Mouse (Mus musculus): ENCODE measurements around the gene Qrich1. TPM values are rescaled to one million over a fixed set of nuclear protein-coding genes. Genes with fewer than 3 reads are reported as not detected.

Qrich1 gene
- polyA plus RNA-seq, 1 experiment from 2014 or later, result 134 TPM

DNA sequence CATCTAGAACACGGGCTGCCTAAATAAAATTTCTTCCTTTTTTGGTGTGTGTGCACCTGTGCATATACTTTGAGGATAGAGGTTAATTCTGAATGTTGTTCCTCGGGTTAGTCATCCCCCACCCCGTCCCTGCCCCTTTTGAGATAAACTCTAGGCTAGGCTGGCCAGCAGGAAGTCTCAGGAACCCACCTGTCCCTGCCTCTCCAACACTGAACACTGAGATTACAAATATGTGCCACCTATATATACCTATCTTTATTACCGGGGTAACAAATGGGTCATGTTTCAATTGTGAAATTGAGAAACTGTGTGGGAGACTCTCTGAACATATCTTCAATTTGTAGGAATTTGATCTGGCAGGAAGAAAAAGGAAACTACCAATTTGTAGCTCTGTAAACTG, 92.3 kb downstream of the Qrich1 start:
- whole genome bisulfite sequencing, result 93% methylated on average over 4 of the region's 4 CpGs
- Histone ChIP-seq H3K4me1 (replicated peaks) (no peaks in the 10 kb centered on the region), H3K9ac (no peak overlapping the region), H3K27me3 (no peaks in the 10 kb centered on the region), H3K4me3 (no peak overlapping the region), H3K27ac (replicated peaks) (no peak overlapping the region), H3K4me2 (no peak overlapping the region), H3K36me3 (peaks cover 99% of the 10 kb centered on the region), H3K9me3 (no peaks in the 10 kb centered on the region)
- no peak for ATAC-seq (ENCODE audit: low read depth)

MicroRNAs within 50 kb of the gene (microRNA counts, 519-probe panel; counts per million panel counts)
- microRNA mmu-miR-191, result 3,590 counts per million, percentile 51 among the panel's probes with 10 or more counts
- microRNA mmu-miR-425, result 3,088 counts per million, percentile 36 among the panel's probes with 10 or more counts

Small RNA genes within 50 kb of the gene (microRNA-seq; reads per million reads assigned to microRNA genes)
- gene Gm24083 (not detected), gene Mir191 (not detected), gene Mir425 (863 reads per million, percentile 80 among the genes with 10 or more reads in this experiment)

Other genes starting within 250 kb of the Qrich1 start
- gene Nicn1, start 226.4 kb upstream of the Qrich1 start, polyA plus RNA-seq (2015; fragmentation: Nextera tagmentation; extraction: Ambion mirVana), result 124 and 130 TPM in 2 replicates
- 29.1 and 30.6 TPM in 2 replicates for gene Amt, start 220.0 kb upstream of the Qrich1 start, polyA plus RNA-seq (2015; fragmentation: Nextera tagmentation; extraction: Ambion mirVana)
- gene Rhoa, start 210.7 kb upstream of the Qrich1 start, polyA plus RNA-seq (2015; fragmentation: Nextera tagmentation; extraction: Ambion mirVana), result 309 and 338 TPM in 2 replicates
- gene Tcta, start 210.6 kb upstream of the Qrich1 start, polyA plus RNA-seq (2015; fragmentation: Nextera tagmentation; extraction: Ambion mirVana), result 51.9 and 62.2 TPM in 2 replicates
- 548 and 562 TPM in 2 replicates for gene Gpx1, start 177.9 kb upstream of the Qrich1 start, polyA plus RNA-seq (2015; fragmentation: Nextera tagmentation; extraction: Ambion mirVana)
- gene Usp4, start 169.0 kb upstream of the Qrich1 start, polyA plus RNA-seq (2015; fragmentation: Nextera tagmentation; extraction: Ambion mirVana), result 121 and 129 TPM in 2 replicates
- gene 1700102P08Rik, start 124.0 kb upstream of the Qrich1 start, polyA plus RNA-seq (2015; fragmentation: Nextera tagmentation; extraction: Ambion mirVana), result 2.2 TPM in 2 replicates
- 0.74 and 1.4 TPM in 2 replicates for gene Ccdc36, start 88.3 kb upstream of the Qrich1 start, polyA plus RNA-seq (2015; fragmentation: Nextera tagmentation; extraction: Ambion mirVana)
- gene BC048562, start 80.3 kb upstream of the Qrich1 start, polyA plus RNA-seq (2015; fragmentation: Nextera tagmentation; extraction: Ambion mirVana), result not detected in 2 replicates
- gene Ccdc71, start 56.3 kb upstream of the Qrich1 start, polyA plus RNA-seq (2015; fragmentation: Nextera tagmentation; extraction: Ambion mirVana), result 55.3 and 57.0 TPM in 2 replicates
- 68.4 and 86.4 TPM in 2 replicates for gene Klhdc8b, start 55.2 kb upstream of the Qrich1 start, polyA plus RNA-seq (2015; fragmentation: Nextera tagmentation; extraction: Ambion mirVana)
- gene Lamb2, start 37.1 kb upstream of the Qrich1 start, polyA plus RNA-seq (2015; fragmentation: Nextera tagmentation; extraction: Ambion mirVana), result 20.9 and 21.6 TPM in 2 replicates
- gene Usp19, start 26.2 kb upstream of the Qrich1 start, polyA plus RNA-seq (2015; fragmentation: Nextera tagmentation; extraction: Ambion mirVana), result 68.3 and 80.2 TPM in 2 replicates
- gene Qars, start 9.1 kb upstream of the Qrich1 start, polyA plus RNA-seq (2015; fragmentation: Nextera tagmentation; extraction: Ambion mirVana), result 69.1 and 80.0 TPM in 2 replicates
- 109 and 112 TPM in 2 replicates for gene Impdh2, start 43.5 kb downstream of the Qrich1 start, polyA plus RNA-seq (2015; fragmentation: Nextera tagmentation; extraction: Ambion mirVana)
- 68.0 and 80.2 TPM in 2 replicates for gene Ndufaf3, start 50.6 kb downstream of the Qrich1 start, polyA plus RNA-seq (2015; fragmentation: Nextera tagmentation; extraction: Ambion mirVana)
- 267 and 294 TPM in 2 replicates for gene Dalrd3, start 53.1 kb downstream of the Qrich1 start, polyA plus RNA-seq (2015; fragmentation: Nextera tagmentation; extraction: Ambion mirVana)
- 254 and 259 TPM in 2 replicates for gene Wdr6, start 61.9 kb downstream of the Qrich1 start, polyA plus RNA-seq (2015; fragmentation: Nextera tagmentation; extraction: Ambion mirVana)
- 29.5 and 30.7 TPM in 2 replicates for gene P4htm, start 80.9 kb downstream of the Qrich1 start, polyA plus RNA-seq (2015; fragmentation: Nextera tagmentation; extraction: Ambion mirVana)
- gene Arih2, start 132.6 kb downstream of the Qrich1 start, polyA plus RNA-seq (2015; fragmentation: Nextera tagmentation; extraction: Ambion mirVana), result 47.0 and 53.4 TPM in 2 replicates
- 46.2 and 46.5 TPM in 2 replicates for gene Slc25a20, start 145.3 kb downstream of the Qrich1 start, polyA plus RNA-seq (2015; fragmentation: Nextera tagmentation; extraction: Ambion mirVana)
- gene Prkar2a, start 172.5 kb downstream of the Qrich1 start, polyA plus RNA-seq (2015; fragmentation: Nextera tagmentation; extraction: Ambion mirVana), result 56.1 and 57.6 TPM in 2 replicates

Data from neural tube, embryonic 13.5 days (tissue).